Mouse (Mus musculus) heart, embryonic 14.5 days (tissue): ENCODE data around the gene Ubxn7. TPM values are rescaled to one million over a fixed set of nuclear protein-coding genes. Genes with fewer than 3 reads are reported as not detected.

Experiments used
- ATAC-seq: fragments of 200-750 bp; cut with Nextera tagmentation; 2 replicates; pipeline ENCODE4 v1.8.0; 2017; ENCODE audit warnings: low read depth, moderate TSS enrichment; ENCODE audit not compliant: insufficient number of reproducible peaks, insufficient read depth, low FRiP score
- H3K27ac ChIP-seq, 2 experiments: fragments of 200-500 bp in 1 of 2; fragments of 300-500 bp in 1 of 2; sonication (generic) in 1 of 2; replicated peaks in 1 of 2; 2 replicates each; pipeline ENCODE4 v1.5.1; 2012 to 2014; ENCODE audit warnings: low read depth in 2 of 2, low read length in 2 of 2, control low read depth in 1 of 2, mild to moderate bottlenecking in 1 of 2, mixed read lengths in 1 of 2; ENCODE audit not compliant: control insufficient read depth in 1 of 2, insufficient read depth in 1 of 2
- H3K27me3 ChIP-seq: fragments of 300-500 bp; sonication (generic); 2 replicates; pipeline ENCODE4 v1.6.1; 2014; ENCODE audit warnings: mild to moderate bottlenecking, low read length, control low read depth; ENCODE audit not compliant: control insufficient read depth, insufficient read depth
- H3K36me3 ChIP-seq: fragments of 300-500 bp; sonication (generic); 2 replicates; pipeline ENCODE4 v1.6.1; 2014; ENCODE audit warnings: mild to moderate bottlenecking, control low read depth, low read length, mixed read lengths; ENCODE audit not compliant: control insufficient read depth, insufficient read depth
- H3K4me1 ChIP-seq, 2 experiments: fragments of 200-500 bp in 1 of 2; fragments of 300-500 bp in 1 of 2; sonication (generic) in 1 of 2; 2 replicates each; pipeline ENCODE4 v1.6.1; 2012 to 2014; ENCODE audit warnings: low read length in 2 of 2, control low read depth in 1 of 2, mixed read lengths in 1 of 2; ENCODE audit not compliant: control insufficient read depth in 2 of 2, insufficient read depth in 2 of 2
- H3K4me2 ChIP-seq: fragments of 300-500 bp; sonication (generic); 2 replicates; pipeline ENCODE4 v1.6.1; 2014; ENCODE audit warnings: mild to moderate bottlenecking, low read length
- H3K4me3 ChIP-seq, 2 experiments: fragments of 200-500 bp in 1 of 2; fragments of 300-500 bp in 1 of 2; sonication (generic) in 1 of 2; 2 replicates each; pipeline ENCODE4 v1.5.1; 2012 to 2014; ENCODE audit warnings: low read length in 2 of 2, mild to moderate bottlenecking in 2 of 2, control low read depth in 1 of 2, low read depth in 1 of 2, moderate library complexity in 1 of 2; ENCODE audit not compliant: control insufficient read depth in 1 of 2, insufficient read depth in 1 of 2
- H3K9ac ChIP-seq: fragments of 300-500 bp; sonication (generic); 2 replicates; pipeline ENCODE4 v1.6.1; 2014; ENCODE audit warnings: mild to moderate bottlenecking, low read length
- H3K9me3 ChIP-seq: fragments of 300-500 bp; sonication (generic); 2 replicates; pipeline ENCODE4 v1.6.1; 2016; ENCODE audit warnings: low read length, control low read depth; ENCODE audit not compliant: control insufficient read depth
- WGBS: fragments of 180-500 bp; shearing (Covaris S2); extraction: QIAGEN DNeasy Blood & Tissue Kit; methylation state at CpG from one replicate; pipeline ENCODE4 v1.1.7; 2014; 5-methylcytosine and 5-hydroxymethylcytosine counted together
- polyA plus RNA-seq: library from polyadenylated mRNA; unstranded; fragments of >200 nt; fragmentation: Nextera tagmentation; extraction: Ambion mirVana; gene quantifications from 2 replicates; pipeline ENCODE4 v1.2.1, GENCODE M21; 2014

Ubxn7 gene
- polyA plus RNA-seq, 1 experiment from 2014 or later, result 21.8 TPM

GRCm38 (mm10) chr16:32400267-32400666 lies 68.2 kb downstream of the Ubxn7 start, which contains the start of gene Tm4sf19:
Gene Tm4sf19, plus strand, starts transcription at chr16:32400506.
- WGBS, result 76% methylated on average over 7 of the region's 7 CpGs
- ATAC-seq, result no peak

GRCm38 (mm10) chr16:32401335-32401965 lies 69.4 kb downstream of the Ubxn7 start:
- Histone ChIP-seq H3K9ac (no peak overlapping the region), H3K9me3 (no peaks in the 10 kb centered on the region), H3K4me3 (no peak overlapping the region), H3K27me3 (no peaks in the 10 kb centered on the region), H3K27ac (no peak overlapping the region), H3K4me1 (no peaks in the 10 kb centered on the region; a peak in 2 of 4 replicates), H3K36me3 (no peaks in the 10 kb centered on the region), H3K4me2 (no peak overlapping the region)
- no peak for ATAC-seq
- WGBS, result 75% methylated on average over 9 of the region's 9 CpGs

More at GRCm38 (mm10) chr16:32400267-32400666, 68.2 kb downstream of the Ubxn7 start, which contains the start of gene Tm4sf19:
- Histone ChIP-seq H3K4me1 (no peaks in the 10 kb centered on the region; a peak in 2 of 4 replicates), H3K27me3 (no peaks in the 10 kb centered on the region), H3K4me3 (no peak within 1 kb of the TSS), H3K9me3 (no peaks in the 10 kb centered on the region), H3K36me3 (no peaks in the 10 kb centered on the region), H3K27ac (no peak within 1 kb of the TSS), H3K9ac (no peak within 1 kb of the TSS), H3K4me2 (no peak within 1 kb of the TSS)

- H3K4me2 ChIP-seq, result no peak overlapping the region
- 75% methylated on average over 3 of the region's 3 CpGs for WGBS
- no peak overlapping the region for H3K9ac ChIP-seq
- H3K27ac ChIP-seq, result no peak overlapping the region
- H3K36me3 ChIP-seq, result no peaks in the 10 kb centered on the region
- H3K4me3 ChIP-seq, result no peak overlapping the region
- H3K9me3 ChIP-seq, result no peaks in the 10 kb centered on the region
- ATAC-seq, result no peak
- no peaks in the 10 kb centered on the region; a peak in 1 of 4 replicates for H3K4me1 ChIP-seq
- H3K27me3 ChIP-seq, result no peaks in the 10 kb centered on the region
Observed at GRCm38 (mm10) chr16:32402818-32403217, 70.8 kb downstream of the Ubxn7 start.

GRCm38 (mm10) chr16:32405716-32406115 lies 73.7 kb downstream of the Ubxn7 start:
- Histone ChIP-seq H3K4me1 (no peaks in the 10 kb centered on the region; a peak in 1 of 4 replicates), H3K27me3 (no peaks in the 10 kb centered on the region), H3K9me3 (no peaks in the 10 kb centered on the region), H3K4me3 (no peak overlapping the region), H3K9ac (no peak overlapping the region), H3K27ac (no peak overlapping the region), H3K36me3 (no peaks in the 10 kb centered on the region), H3K4me2 (no peak overlapping the region)
- 91% methylated on average over 9 of the region's 9 CpGs for WGBS
- ATAC-seq, result no peak

- H3K4me3 ChIP-seq, result no peak overlapping the region
- 71% methylated on average over 6 of the region's 6 CpGs for WGBS
- no peak overlapping the region for H3K27ac ChIP-seq
- no peak for ATAC-seq
- H3K4me2 ChIP-seq, result no peak overlapping the region
- no peaks in the 10 kb centered on the region for H3K9me3 ChIP-seq
- H3K27me3 ChIP-seq, result no peaks in the 10 kb centered on the region
- no peak overlapping the region for H3K9ac ChIP-seq
- no peaks in the 10 kb centered on the region; a peak in 1 of 4 replicates for H3K4me1 ChIP-seq
- H3K36me3 ChIP-seq, result no peaks in the 10 kb centered on the region
Observed at GRCm38 (mm10) chr16:32406671-32407070, 74.6 kb downstream of the Ubxn7 start.

- Histone ChIP-seq H3K4me3 (no peak overlapping the region), H3K27ac (no peak overlapping the region), H3K36me3 (no peaks in the 10 kb centered on the region), H3K9ac (no peak overlapping the region), H3K4me1 (no peaks in the 10 kb centered on the region; a peak in 1 of 4 replicates), H3K4me2 (no peak overlapping the region), H3K27me3 (no peaks in the 10 kb centered on the region), H3K9me3 (no peaks in the 10 kb centered on the region)
- no peak for ATAC-seq
- 76% methylated on average over 10 of the region's 10 CpGs for WGBS
Observed at GRCm38 (mm10) chr16:32407730-32408129, 75.7 kb downstream of the Ubxn7 start.

- 45% methylated on average over 1 of the region's 1 CpGs for WGBS
- Histone ChIP-seq H3K4me3 (no peak overlapping the region), H3K27ac (no peak overlapping the region), H3K27me3 (no peaks in the 10 kb centered on the region), H3K4me2 (no peak overlapping the region), H3K9ac (no peak overlapping the region), H3K36me3 (no peaks in the 10 kb centered on the region), H3K9me3 (no peaks in the 10 kb centered on the region), H3K4me1 (peaks cover 2 to 4% of the 10 kb centered on the region in 2 experiments; a peak in 3 of 4 replicates)
- no peak for ATAC-seq
Observed at GRCm38 (mm10) chr16:32417457-32417856, 85.4 kb downstream of the Ubxn7 start.
